Mouse (Mus musculus): Measurements from ENCODE around the gene Slc19a2. TPM values are rescaled to one million over a fixed set of nuclear protein-coding genes. Genes with fewer than 3 reads are reported as not detected.

The Slc19a2 gene
- total RNA-seq, 2 experiments from 2014 or later: 1.2 to 2.1 TPM

Other genes starting within 250 kb of the Slc19a2 start
- not detected for gene Sele, start 200.8 kb upstream of the Slc19a2 start, total RNA-seq (2021)
- 1 to 10 TPM in 1 of 2 experiments, under 1 TPM in 1; 0.47 to 1.0 TPM for gene Sell, start 187.1 kb upstream of the Slc19a2 start, total RNA-seq (2021)
- under 1 TPM; 0.70 to 0.95 TPM for gene Selp, start 133.8 kb upstream of the Slc19a2 start, total RNA-seq (2021)
- under 1 TPM; 0.14 to 0.68 TPM for gene F5, start 97.2 kb upstream of the Slc19a2 start, total RNA-seq (2021)
- 1 to 10 TPM; 5.0 to 5.4 TPM for gene Ccdc181, start 26.5 kb downstream of the Slc19a2 start, total RNA-seq (2021)
- gene Nme7, start 55.1 kb downstream of the Slc19a2 start, total RNA-seq (2021): 1 to 10 TPM; 6.1 to 6.2 TPM
- 10 to 100 TPM; 23.4 to 25.3 TPM for gene Blzf1, start 58.4 kb downstream of the Slc19a2 start, total RNA-seq (2021)
- 100 to 1,000 TPM; 118 to 124 TPM for gene Atp1b1, start 209.3 kb downstream of the Slc19a2 start, total RNA-seq (2021)